In genomic region chr11:43377083-43377850, GRCm38 (mm10) we compare ENCODE assay signal across 21 mouse cellular contexts. TPM values are rescaled to one million over a fixed set of nuclear protein-coding genes. Genes with fewer than 3 reads are reported as not detected.
DNase-seq lines count a peak whose midpoint lies in the region; ATAC-seq lines count a peak whose summit lies in the region.
"Had no signal": no experiment of that assay in that cellular context is flagged by ENCODE, and none has a peak within 500 bp of the region (broad histone marks: within the 10 kb centered on the region; RNA-seq: fewer than 3 reads in every experiment).

No protein-coding gene starts in this region.

- H3K9me3 ChIP-seq in heart, embryonic 10.5 days = no peaks in the 10 kb centered on the region
- H3K9me3 ChIP-seq in forebrain, embryonic 12.5 days = no peaks in the 10 kb centered on the region
- H3K9me3 ChIP-seq: forebrain, embryonic 10.5 days; heart, embryonic 13.5 days; hindbrain, embryonic 12.5 days; hindbrain, embryonic 15.5 days had no signal

- H3K4me1 ChIP-seq in heart, embryonic 10.5 days = no peaks in the 10 kb centered on the region
- no peaks in the 10 kb centered on the region for H3K4me1 ChIP-seq in forebrain, embryonic 12.5 days
- H3K4me1 ChIP-seq: forebrain, embryonic 10.5 days; hindbrain, embryonic 12.5 days; hindbrain, embryonic 15.5 days had no signal

- no peaks in the 10 kb centered on the region for H3K36me3 ChIP-seq in heart, embryonic 10.5 days
- no peaks in the 10 kb centered on the region for H3K36me3 ChIP-seq in forebrain, embryonic 12.5 days (replicated peaks)
- H3K36me3 ChIP-seq: forebrain, embryonic 10.5 days; heart, embryonic 13.5 days; hindbrain, embryonic 12.5 days; hindbrain, embryonic 15.5 days had no signal

- ATAC-seq in CD4-positive, CD25-positive, alpha-beta regulatory T cell, adult 4 months = peak; percentile 32
- peak; percentile 44 for ATAC-seq in activated CD4-positive, CD25-positive, alpha-beta regulatory T cell, adult 4 months
- ATAC-seq in forebrain, embryonic 12.5 days (ENCODE audit: low FRiP score) = no peak
- ATAC-seq: forebrain, embryonic 14.5 days; forebrain, postnatal 0 days; intestine, embryonic 16.5 days had no signal

- no peak overlapping the region for H3K27ac ChIP-seq in heart, embryonic 10.5 days
- H3K27ac ChIP-seq in forebrain, embryonic 12.5 days = no peak overlapping the region
- H3K27ac ChIP-seq: forebrain, embryonic 10.5 days; heart, embryonic 13.5 days; hindbrain, embryonic 12.5 days; hindbrain, embryonic 15.5 days had no signal

- WGBS in heart, embryonic 10.5 days = 72% methylated on average over 8 of the region's 8 CpGs
- whole genome bisulfite sequencing in forebrain, embryonic 12.5 days = 88% methylated on average over 8 of the region's 8 CpGs

- intact Hi-C loops in heart, postnatal 10 days (cut with DNase I) = no loop called here

- no peak overlapping the region for H3K4me3 ChIP-seq in heart, embryonic 10.5 days
- H3K4me3 ChIP-seq in forebrain, embryonic 12.5 days (replicated peaks) = no peak overlapping the region
- H3K4me3 ChIP-seq: forebrain, embryonic 10.5 days; heart, embryonic 13.5 days; hindbrain, embryonic 12.5 days; hindbrain, embryonic 15.5 days had no signal

- DNase-seq in heart, embryonic 10.5 days (ENCODE audit: low spot score) = peak; percentile 61
- DNase-seq in heart, postnatal 10 days = no peak
- no peak for DNase-seq in adipocyte (ENCODE audit: low spot score)
- DNase-seq: adrenal gland, postnatal 10 days; adrenal gland, postnatal 36 days; cerebellum, adult 18-20 months; cerebellum, adult 9-10 months; cerebellum, postnatal 14 days; forebrain, postnatal 0 days; gastrocnemius, postnatal 10 days; gastrocnemius, postnatal 36 days; kidney, adult 18-20 months had no signal

- no peak overlapping the region for H3K9ac ChIP-seq in forebrain, embryonic 12.5 days
- H3K9ac ChIP-seq: forebrain, postnatal 0 days; heart, embryonic 13.5 days; hindbrain, embryonic 12.5 days; hindbrain, embryonic 15.5 days had no signal

- H3K4me2 ChIP-seq in forebrain, embryonic 12.5 days = no peak overlapping the region
- H3K4me2 ChIP-seq: heart, embryonic 13.5 days; hindbrain, embryonic 12.5 days; hindbrain, embryonic 15.5 days had no signal

- no peaks in the 10 kb centered on the region for H3K27me3 ChIP-seq in heart, embryonic 10.5 days (ENCODE audit: insufficient read depth, poor library complexity, severe bottlenecking)
- H3K27me3 ChIP-seq in forebrain, embryonic 12.5 days = no peaks in the 10 kb centered on the region
- H3K27me3 ChIP-seq: heart, embryonic 13.5 days; hindbrain, embryonic 12.5 days; hindbrain, embryonic 15.5 days had no signal

RNA-seq across cellular contexts. Expression of gene Pttg1, which starts 48.8 kb away (rescaled TPM):
- polyA plus RNA-seq in heart, embryonic 10.5 days (2016; fragmentation: Nextera tagmentation; extraction: Ambion mirVana) = 101 and 118 TPM in 2 replicates
- 10 to 100 TPM; 64.1 to 70.3 TPM for total RNA-seq in heart, postnatal 10 days (2021)
- polyA plus RNA-seq in CD4-positive, CD25-positive, alpha-beta regulatory T cell, adult 4 months (2017; shearing (Covaris generic)) = 100 to 1,000 TPM; 183 to 195 TPM
- polyA plus RNA-seq in activated CD4-positive, CD25-positive, alpha-beta regulatory T cell, adult 4 months (2017; shearing (Covaris generic)) = 100 to 1,000 TPM; 133 to 168 TPM
- polyA plus RNA-seq in forebrain, embryonic 12.5 days (2016; fragmentation: Nextera tagmentation; extraction: Ambion mirVana) = 55.8 and 62.5 TPM in 2 replicates

RNA-seq across cellular contexts. Expression of gene Slu7, which starts 56.3 kb away (rescaled TPM):
- 36.6 and 44.1 TPM in 2 replicates for polyA plus RNA-seq in heart, embryonic 10.5 days (2016; fragmentation: Nextera tagmentation; extraction: Ambion mirVana)
- total RNA-seq in heart, postnatal 10 days (2021) = 10 to 100 TPM; 29.5 to 31.4 TPM
- polyA plus RNA-seq in CD4-positive, CD25-positive, alpha-beta regulatory T cell, adult 4 months (2017; shearing (Covaris generic)) = 100 to 1,000 TPM; 103 to 115 TPM
- 100 to 1,000 TPM; 108 to 112 TPM for polyA plus RNA-seq in activated CD4-positive, CD25-positive, alpha-beta regulatory T cell, adult 4 months (2017; shearing (Covaris generic))
- 62.8 and 66.9 TPM in 2 replicates for polyA plus RNA-seq in forebrain, embryonic 12.5 days (2016; fragmentation: Nextera tagmentation; extraction: Ambion mirVana)
